Mouse (Mus musculus) liver, embryonic 15.5 days (tissue): ENCODE data around the gene Gas2. TPM values are rescaled to one million over a fixed set of nuclear protein-coding genes. Genes with fewer than 3 reads are reported as not detected.

Source experiments
- ATAC-seq: fragments of 200-750 bp; cut with Nextera tagmentation; 2 replicates; pipeline ENCODE4 v1.8.0; 2017; ENCODE audit warnings: moderate number of reproducible peaks, mild to moderate bottlenecking, moderate library complexity; ENCODE audit not compliant: insufficient read depth
- H3K27ac ChIP-seq: fragments of 300-500 bp; sonication (generic); replicated peaks from 2 replicates; pipeline ENCODE4 v1.5.1; 2015; ENCODE audit warnings: mild to moderate bottlenecking, inconsistent platforms
- H3K27me3 ChIP-seq: fragments of 300-500 bp; sonication (generic); 2 replicates; pipeline ENCODE4 v1.6.1; 2015; ENCODE audit warnings: mild to moderate bottlenecking, inconsistent platforms
- H3K36me3 ChIP-seq: fragments of 300-500 bp; sonication (generic); replicated peaks from 2 replicates; pipeline ENCODE4 v1.6.1; 2015; ENCODE audit warnings: moderate library complexity, mild to moderate bottlenecking, inconsistent platforms
- H3K4me1 ChIP-seq: fragments of 300-500 bp; sonication (generic); replicated peaks from 2 replicates; pipeline ENCODE4 v1.6.1; 2015; ENCODE audit warnings: inconsistent platforms
- H3K4me2 ChIP-seq: fragments of 300-500 bp; sonication (generic); 2 replicates; pipeline ENCODE4 v1.6.1; 2015; ENCODE audit warnings: moderate library complexity, mild to moderate bottlenecking, inconsistent platforms
- H3K4me3 ChIP-seq: fragments of 300-500 bp; sonication (generic); replicated peaks from 2 replicates; pipeline ENCODE4 v1.5.1; 2015; ENCODE audit warnings: mild to moderate bottlenecking, inconsistent platforms
- H3K9ac ChIP-seq: fragments of 300-500 bp; sonication (generic); 2 replicates; pipeline ENCODE4 v1.6.1; 2015; ENCODE audit warnings: moderate library complexity, mild to moderate bottlenecking, inconsistent platforms
- H3K9me3 ChIP-seq: fragments of 300-500 bp; sonication (generic); replicated peaks from 2 replicates; pipeline ENCODE4 v1.6.1; 2016; ENCODE audit warnings: inconsistent platforms
- WGBS: fragments of 180-500 bp; shearing (Covaris S2); methylation state at CpG from one replicate; pipeline ENCODE4 v1.1.7; 2015; ENCODE audit warnings: mixed read lengths; ENCODE audit not compliant: insufficient replicate concordance; 5-methylcytosine and 5-hydroxymethylcytosine counted together
- polyA plus RNA-seq: library from polyadenylated mRNA; unstranded; fragments of >200 nt; fragmentation: Nextera tagmentation; extraction: Ambion mirVana; gene quantifications from 2 replicates; pipeline ENCODE4 v1.2.1, GENCODE M21; 2015

Gene Gas2
- polyA plus RNA-seq, 1 experiment from 2014 or later: 5.6 TPM

- Histone ChIP-seq H3K27ac (no peak overlapping the region), H3K27me3 (no peaks in the 10 kb centered on the region), H3K9me3 (no peaks in the 10 kb centered on the region), H3K9ac (no peak overlapping the region), H3K36me3 (peaks cover 17% of the 10 kb centered on the region), H3K4me3 (no peak overlapping the region), H3K4me1 (peaks cover 34% of the 10 kb centered on the region), H3K4me2 (peak overlapping the region; percentile 32)
- ATAC-seq: no peak
- WGBS: 48% methylated on average over 2 of the region's 2 CpGs
Observed at GRCm38 (mm10) chr7:52007138-52007537, 145.3 kb downstream of the Gas2 start.

GRCm38 (mm10) chr7:52013457-52013856 lies 151.6 kb downstream of the Gas2 start:
- ATAC-seq: no peak
- Histone ChIP-seq H3K27ac (no peak overlapping the region), H3K4me2 (no peak overlapping the region), H3K36me3 (no peaks in the 10 kb centered on the region), H3K9ac (no peak overlapping the region), H3K4me3 (no peak overlapping the region), H3K27me3 (no peaks in the 10 kb centered on the region), H3K4me1 (no peaks in the 10 kb centered on the region; the same call in 1 of the 2 replicates), H3K9me3 (no peaks in the 10 kb centered on the region)
- 64% methylated on average over 7 of the region's 7 CpGs for WGBS

- Histone ChIP-seq H3K36me3 (no peaks in the 10 kb centered on the region), H3K27me3 (no peaks in the 10 kb centered on the region), H3K4me1 (no peaks in the 10 kb centered on the region; the same call in 1 of the 2 replicates), H3K4me3 (no peak overlapping the region), H3K9ac (no peak overlapping the region), H3K9me3 (no peaks in the 10 kb centered on the region), H3K4me2 (no peak overlapping the region), H3K27ac (no peak overlapping the region)
- WGBS: 47% methylated on average over 1 of the region's 1 CpGs
- ATAC-seq: no peak
Observed at GRCm38 (mm10) chr7:52015180-52015579, 153.4 kb downstream of the Gas2 start.

GRCm38 (mm10) chr7:52015628-52016027 lies 153.8 kb downstream of the Gas2 start, which contains the start of gene 1700015G11Rik:
Gene 1700015G11Rik (minus strand): TSS chr7:52015728.
- no peak within 1 kb of the TSS for H3K4me2 ChIP-seq
- H3K9ac ChIP-seq: no peak within 1 kb of the TSS
- H3K27ac ChIP-seq: no peak within 1 kb of the TSS
- no peak for ATAC-seq
- H3K27me3 ChIP-seq: no peaks in the 10 kb centered on the region
- no peaks in the 10 kb centered on the region; the same call in 1 of the 2 replicates for H3K4me1 ChIP-seq
- WGBS: 67% methylated on average over 3 of the region's 3 CpGs
- H3K4me3 ChIP-seq: no peak within 1 kb of the TSS
- H3K36me3 ChIP-seq: no peaks in the 10 kb centered on the region
- no peaks in the 10 kb centered on the region for H3K9me3 ChIP-seq

- no peak for ATAC-seq
- Histone ChIP-seq H3K9me3 (no peaks in the 10 kb centered on the region), H3K4me3 (no peak overlapping the region), H3K36me3 (no peaks in the 10 kb centered on the region), H3K27ac (no peak overlapping the region), H3K9ac (no peak overlapping the region), H3K4me1 (no peaks in the 10 kb centered on the region), H3K27me3 (no peaks in the 10 kb centered on the region), H3K4me2 (no peak overlapping the region)
- WGBS: 33% methylated on average over 4 of the region's 4 CpGs
Observed at GRCm38 (mm10) chr7:52022039-52022438, 160.2 kb downstream of the Gas2 start.

GRCm38 (mm10) chr7:52024050-52024626 lies 162.3 kb downstream of the Gas2 start:
- no peak overlapping the region for H3K27ac ChIP-seq
- no peaks in the 10 kb centered on the region for H3K9me3 ChIP-seq
- H3K27me3 ChIP-seq: no peaks in the 10 kb centered on the region
- no peak overlapping the region for H3K9ac ChIP-seq
- no peak overlapping the region for H3K4me3 ChIP-seq
- 68% methylated on average over 5 of the region's 5 CpGs for whole genome bisulfite sequencing
- H3K4me2 ChIP-seq: no peak overlapping the region
- no peaks in the 10 kb centered on the region for H3K4me1 ChIP-seq
- ATAC-seq: no peak
- H3K36me3 ChIP-seq: no peaks in the 10 kb centered on the region

- no peaks in the 10 kb centered on the region for H3K9me3 ChIP-seq
- ATAC-seq: no peak
- 36% methylated on average over 8 of the region's 8 CpGs for WGBS
- H3K27ac ChIP-seq: no peak overlapping the region
- H3K4me1 ChIP-seq: no peaks in the 10 kb centered on the region
- no peaks in the 10 kb centered on the region for H3K36me3 ChIP-seq
- H3K4me3 ChIP-seq: no peak overlapping the region
- H3K4me2 ChIP-seq: no peak overlapping the region
- H3K9ac ChIP-seq: no peak overlapping the region
- no peaks in the 10 kb centered on the region for H3K27me3 ChIP-seq
Observed at GRCm38 (mm10) chr7:52037600-52038582, 176.1 kb downstream of the Gas2 start.

Other genes with a start within 250 kb of the Gas2 start
- gene Slc17a6, start 240.0 kb upstream of the Gas2 start, polyA plus RNA-seq: 0.08 TPM in 1 of 2 replicates, not detected in the other
- 5.4 and 6.4 TPM in 2 replicates for gene Fancf, start 252 bp downstream of the Gas2 start, polyA plus RNA-seq
- 17.9 and 19.8 TPM in 2 replicates for gene Svip, start 144.0 kb downstream of the Gas2 start, polyA plus RNA-seq
- gene 1700015G11Rik, start 153.7 kb downstream of the Gas2 start, polyA plus RNA-seq: not detected in 2 replicates